Mouse (Mus musculus) small intestine, adult 2 months (tissue): ENCODE results near the gene Kank3. TPM values are rescaled to one million over a fixed set of nuclear protein-coding genes. Genes with fewer than 3 reads are reported as not detected.
A peak's percentile ranks its signal among the peaks of the same experiment; 100 is the strongest.
"Not testable (repeated sequence)": the region's sequence is repeated elsewhere in the genome, so short reads cannot be mapped to it uniquely, and the experiment has no call there.

Experiments used
- H3K27ac ChIP-seq: fragments of 200-500 bp; 2 replicates; pipeline ENCODE4 v1.5.1; 2012; ENCODE audit warnings: low read depth, low read length, control low read depth, inconsistent platforms; ENCODE audit not compliant: insufficient read depth
- H3K27me3 ChIP-seq: fragments of 200-500 bp; 2 replicates; pipeline ENCODE4 v1.6.1; 2012; ENCODE audit warnings: mild to moderate bottlenecking, moderate library complexity, low read length, inconsistent platforms; ENCODE audit not compliant: control insufficient read depth, insufficient read depth
- H3K36me3 ChIP-seq: fragments of 200-500 bp; 2 replicates; pipeline ENCODE4 v1.6.1; 2012; ENCODE audit warnings: mild to moderate bottlenecking, low read length, control low read depth, inconsistent platforms; ENCODE audit not compliant: control insufficient read depth, insufficient read depth
- H3K4me1 ChIP-seq: fragments of 200-500 bp; 2 replicates; pipeline ENCODE4 v1.6.1; 2012; ENCODE audit warnings: low read length, inconsistent platforms, mixed read lengths; ENCODE audit not compliant: control insufficient read depth, insufficient read depth, insufficient read length
- H3K4me3 ChIP-seq: fragments of 200-500 bp; 2 replicates; pipeline ENCODE4 v1.5.1; 2012; ENCODE audit warnings: low read depth, mild to moderate bottlenecking, control low read depth, inconsistent platforms, low read length, moderate library complexity
- CTCF ChIP-seq: fragments of 200-500 bp; IDR thresholded peaks from 2 replicates; pipeline ENCODE4 v1.5.1; 2012; ENCODE audit warnings: low read depth, mild to moderate bottlenecking, control low read depth, inconsistent platforms, low read length, moderate library complexity, mixed read lengths; ENCODE audit not compliant: insufficient replicate concordance, insufficient read length; ENCODE audit errors: extremely low read depth
- POLR2A ChIP-seq: fragments of 200-500 bp; IDR thresholded peaks from 2 replicates; pipeline ENCODE4 v1.6.1; 2012; ENCODE audit warnings: low read depth, mild to moderate bottlenecking, control low read depth, inconsistent platforms, low read length, moderate library complexity
- WGBS: fragments of 180-500 bp; shearing (Covaris S2); methylation state at CpG from one replicate; pipeline ENCODE4 v1.1.7; 2018; 5-methylcytosine and 5-hydroxymethylcytosine counted together
- polyA plus RNA-seq: library from polyadenylated mRNA; depleted of rRNA; stranded (reverse); fragments of >200 nt; gene quantifications from 2 replicates; pipeline ENCODE4 v1.2.3, GENCODE M21; 2012

Gene Kank3
- polyA plus RNA-seq, 1 experiment = 20.6 TPM

- H3K4me1 ChIP-seq = peaks cover 10% of the 10 kb centered on the region
- TF ChIP-seq CTCF (no peak), POLR2A (peak; percentile 40; the same call in 1 of the 2 replicates)
- peaks cover 16% of the 10 kb centered on the region for H3K36me3 ChIP-seq
- H3K4me3 ChIP-seq = peak overlapping the region; percentile 64
- peak overlapping the region; percentile 56 for H3K27ac ChIP-seq
- WGBS = 1% methylated on average over 89 of the region's 89 CpGs
- H3K27me3 ChIP-seq = no peaks in the 10 kb centered on the region
Observed at GRCm38 (mm10) chr17:33817184-33817968, 7.1 kb downstream of the Kank3 start.

- Histone ChIP-seq H3K36me3 (peaks cover 20% of the 10 kb centered on the region), H3K27me3 (no peaks in the 10 kb centered on the region), H3K4me1 (peaks cover 11% of the 10 kb centered on the region), H3K27ac (peak overlapping the region; percentile 37; the same call in 1 of the 2 replicates), H3K4me3 (peak overlapping the region; percentile 61)
- 24% methylated on average over 33 of the region's 33 CpGs for WGBS
- TF ChIP-seq POLR2A = no peak
- no peak for TF ChIP-seq CTCF
Observed at GRCm38 (mm10) chr17:33817969-33818643, 7.8 kb downstream of the Kank3 start.

GRCm38 (mm10) chr17:33822436-33822959, 12.2 kb downstream of the Kank3 start:
- no peak overlapping the region for H3K27ac ChIP-seq
- peaks cover 16% of the 10 kb centered on the region for H3K4me1 ChIP-seq
- H3K4me3 ChIP-seq = no peak overlapping the region
- 69% methylated on average over 1 of the region's 1 CpGs for WGBS
- no peaks in the 10 kb centered on the region for H3K27me3 ChIP-seq
- H3K36me3 ChIP-seq = peaks cover 26% of the 10 kb centered on the region
- no peak for TF ChIP-seq POLR2A
- no peak for TF ChIP-seq CTCF

GRCm38 (mm10) chr17:33823171-33823570, 12.9 kb downstream of the Kank3 start:
- peaks cover 12% of the 10 kb centered on the region for H3K4me1 ChIP-seq
- not testable (repeated sequence) for H3K27me3 ChIP-seq, H3K27ac ChIP-seq, H3K4me3 ChIP-seq
- H3K36me3 ChIP-seq = peaks cover 26% of the 10 kb centered on the region
- 51% methylated on average over 8 of the region's 8 CpGs for WGBS

- under 1% methylated on average over 51 of the region's 51 CpGs for WGBS
- Histone ChIP-seq H3K4me3 (peak within 1 kb of the TSS; percentile 87), H3K4me1 (peaks cover 13% of the 10 kb centered on the region), H3K27me3 (no peaks in the 10 kb centered on the region), H3K36me3 (peaks cover 26% of the 10 kb centered on the region), H3K27ac (peak within 1 kb of the TSS; percentile 68)
- TF ChIP-seq CTCF = no peak
- TF ChIP-seq POLR2A = peak; percentile 82
Observed at GRCm38 (mm10) chr17:33824084-33824996, 14.0 kb downstream of the Kank3 start, which contains the start of the genes Rps28 and Ndufa7. Rps28 (minus strand) TSS chr17:33824562. Ndufa7 (plus strand) TSS chr17:33824572.

GRCm38 (mm10) chr17:33824997-33825330, 14.6 kb downstream of the Kank3 start:
- H3K4me3 ChIP-seq = peak overlapping the region; percentile 87
- H3K36me3 ChIP-seq = peaks cover 30% of the 10 kb centered on the region
- H3K27me3 ChIP-seq, H3K27ac ChIP-seq: not testable (repeated sequence)
- 3% methylated on average over 6 of the region's 6 CpGs for WGBS
- peaks cover 17% of the 10 kb centered on the region for H3K4me1 ChIP-seq
